Mouse (Mus musculus): ENCODE results near the gene Gab1.

GRCm38 (mm10) chr8:80923794-80924316 lies 43.5 kb upstream of the Gab1 start:
- 0 out of 2 replicates have a peak, but pooled peaks have one; percentile 3 for TF ChIP-seq CTCF (IDR thresholded peaks at IDR 0.05)
- no peak for TF ChIP-seq POLR2A (IDR thresholded peaks at IDR 0.05; ENCODE audit: insufficient read depth, low read depth, low read length)
